Mouse (Mus musculus): Measurements from ENCODE around the gene Atg101. TPM values are rescaled to one million over a fixed set of nuclear protein-coding genes. Genes with fewer than 3 reads are reported as not detected.
A peak's percentile ranks its signal among the peaks of the same experiment; 100 is the strongest.
"Not testable (repeated sequence)": the region's sequence is repeated elsewhere in the genome, so short reads cannot be mapped to it uniquely, and the experiment has no call there.

Atg101 gene
- polyA plus RNA-seq, 1 experiment from 2014 or later, result 74.2 TPM

- H3K27me3 ChIP-seq (replicated peaks; ENCODE audit: insufficient read depth, low read length), result no peaks in the 10 kb centered on the region
- H3K4me3 ChIP-seq (ENCODE audit: low read depth, low read length), result no peak overlapping the region
- ATAC-seq, result no peak
- H3K4me1 ChIP-seq (ENCODE audit: insufficient read depth, low read depth, low read length), result no peaks in the 10 kb centered on the region; the same call in 1 of the 2 replicates
- no peak overlapping the region for H3K9ac ChIP-seq (replicated peaks; ENCODE audit: low read depth)
- TF ChIP-seq EP300 (IDR thresholded peaks at IDR 0.05) (no peak), CTCF (IDR thresholded peaks at IDR 0.05) (no peak)
- no peak for DNase-seq (ENCODE audit: low spot score)
- no peaks in the 10 kb centered on the region for H3K9me3 ChIP-seq (ENCODE audit: low read length)
- WGBS, result 58% methylated on average over 6 of the region's 6 CpGs
- no peaks in the 10 kb centered on the region for H3K36me3 ChIP-seq (ENCODE audit: insufficient read depth, low read length)
- H3K4me2 ChIP-seq (replicated peaks; ENCODE audit: low read depth, low read length), result no peak overlapping the region
- peak overlapping the region; percentile 43; the same call in 1 of the 2 replicates for H3K27ac ChIP-seq (ENCODE audit: low read length)
Observed at GRCm38 (mm10) chr15:101320010-101320617, 36.0 kb downstream of the Atg101 start.

GRCm38 (mm10) chr15:101320618-101321041 lies 36.6 kb downstream of the Atg101 start:
- TF ChIP-seq EP300 (IDR thresholded peaks at IDR 0.05) (peak; percentile 94), CTCF (IDR thresholded peaks at IDR 0.05) (no peak)
- H3K27me3 ChIP-seq (replicated peaks; ENCODE audit: insufficient read depth, low read length), result no peaks in the 10 kb centered on the region
- H3K4me1 ChIP-seq (ENCODE audit: insufficient read depth, low read depth, low read length), result no peaks in the 10 kb centered on the region; the same call in 1 of the 2 replicates
- no peak overlapping the region for H3K4me2 ChIP-seq (replicated peaks; ENCODE audit: low read depth, low read length)
- H3K9ac ChIP-seq (replicated peaks; ENCODE audit: low read depth), result no peak overlapping the region
- no peaks in the 10 kb centered on the region for H3K36me3 ChIP-seq (ENCODE audit: insufficient read depth, low read length)
- no peak overlapping the region for H3K4me3 ChIP-seq (ENCODE audit: low read depth, low read length)
- ATAC-seq (peak; percentile 46), DNase-seq (ENCODE audit: low spot score) (peak; percentile 68)
- WGBS, result 33% methylated on average over 6 of the region's 6 CpGs
- H3K27ac ChIP-seq (ENCODE audit: low read length), result peak overlapping the region; percentile 43; the same call in 1 of the 2 replicates
- no peaks in the 10 kb centered on the region for H3K9me3 ChIP-seq (ENCODE audit: low read length)

DNA sequence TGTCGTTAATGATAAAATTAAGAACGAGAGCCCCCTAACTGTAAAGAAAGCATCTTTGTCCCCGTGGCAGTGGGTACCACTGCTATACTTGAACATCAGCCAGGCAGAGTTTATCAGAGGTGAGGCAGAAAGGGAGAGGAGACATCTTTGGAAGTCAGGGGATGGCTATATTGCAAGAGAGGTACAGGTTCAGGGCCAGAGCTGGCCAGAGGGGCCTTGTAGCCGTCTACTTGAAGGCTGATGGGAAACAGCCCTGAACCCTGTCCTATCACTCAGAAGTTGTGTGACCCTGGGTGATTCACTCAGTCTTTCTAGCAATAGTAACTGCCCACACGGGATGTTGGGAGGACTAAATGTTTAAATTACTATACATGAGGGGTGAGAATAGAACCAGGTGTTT lies 37.1 kb downstream of the Atg101 start:
- H3K4me3 ChIP-seq (ENCODE audit: low read depth, low read length), result no peak overlapping the region
- ATAC-seq (no peak), DNase-seq (ENCODE audit: low spot score) (no peak)
- no peak overlapping the region for H3K27ac ChIP-seq (ENCODE audit: low read length)
- H3K27me3 ChIP-seq (replicated peaks; ENCODE audit: insufficient read depth, low read length), result no peaks in the 10 kb centered on the region
- H3K9me3 ChIP-seq (ENCODE audit: low read length), result no peaks in the 10 kb centered on the region
- 22% methylated on average over 5 of the region's 5 CpGs for WGBS
- no peak overlapping the region for H3K4me2 ChIP-seq (replicated peaks; ENCODE audit: low read depth, low read length)
- H3K9ac ChIP-seq (replicated peaks; ENCODE audit: low read depth), result no peak overlapping the region; the same call in 1 of the 2 replicates
- TF ChIP-seq CTCF (IDR thresholded peaks at IDR 0.05) (no peak), EP300 (IDR thresholded peaks at IDR 0.05) (no peak)
- H3K36me3 ChIP-seq (ENCODE audit: insufficient read depth, low read length), result no peaks in the 10 kb centered on the region
- no peaks in the 10 kb centered on the region; the same call in 1 of the 2 replicates for H3K4me1 ChIP-seq (ENCODE audit: insufficient read depth, low read depth, low read length)

DNA sequence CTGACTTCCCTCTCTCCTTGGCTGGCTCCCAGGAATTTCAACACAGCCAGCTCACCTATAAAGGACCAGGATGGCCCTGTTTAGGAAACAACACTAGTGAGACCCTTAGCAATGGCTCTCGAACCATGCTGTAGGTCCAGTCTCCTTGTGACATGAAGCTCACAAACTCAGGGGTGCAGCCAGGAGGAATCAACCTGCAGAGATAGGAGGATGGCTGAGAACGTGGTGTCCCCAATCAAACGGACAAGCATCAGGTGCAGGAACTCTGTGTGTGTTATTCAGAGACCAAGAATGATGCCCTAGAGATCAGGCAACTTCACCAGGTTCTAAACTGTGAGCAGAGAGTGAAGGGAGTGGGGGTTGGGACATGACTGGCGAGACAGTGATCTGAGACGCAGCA lies 38.0 kb downstream of the Atg101 start:
- Histone ChIP-seq H3K27me3 (replicated peaks; ENCODE audit: insufficient read depth, low read length) (no peaks in the 10 kb centered on the region), H3K9me3 (ENCODE audit: low read length) (no peaks in the 10 kb centered on the region), H3K4me3 (ENCODE audit: low read depth, low read length) (no peak overlapping the region), H3K36me3 (ENCODE audit: insufficient read depth, low read length) (no peaks in the 10 kb centered on the region), H3K27ac (ENCODE audit: low read length) (no peak overlapping the region), H3K4me2 (replicated peaks; ENCODE audit: low read depth, low read length) (no peak overlapping the region), H3K9ac (replicated peaks; ENCODE audit: low read depth) (no peak overlapping the region), H3K4me1 (ENCODE audit: insufficient read depth, low read depth, low read length) (no peaks in the 10 kb centered on the region)
- ATAC-seq, result no peak
- 80% methylated on average over 5 of the region's 5 CpGs for WGBS
- TF ChIP-seq CTCF (IDR thresholded peaks at IDR 0.05) (no peak), EP300 (IDR thresholded peaks at IDR 0.05) (no peak)
- DNase-seq (ENCODE audit: low spot score), result no peak

- WGBS, result 84% methylated on average over 7 of the region's 7 CpGs
- Histone ChIP-seq H3K27me3 (replicated peaks; ENCODE audit: insufficient read depth, low read length) (no peaks in the 10 kb centered on the region), H3K36me3 (ENCODE audit: insufficient read depth, low read length) (no peaks in the 10 kb centered on the region), H3K4me2 (replicated peaks; ENCODE audit: low read depth, low read length) (no peak overlapping the region), H3K4me1 (ENCODE audit: insufficient read depth, low read depth, low read length) (no peaks in the 10 kb centered on the region), H3K27ac (ENCODE audit: low read length) (no peak overlapping the region), H3K4me3 (ENCODE audit: low read depth, low read length) (no peak overlapping the region), H3K9me3 (ENCODE audit: low read length) (no peaks in the 10 kb centered on the region), H3K9ac (replicated peaks; ENCODE audit: low read depth) (no peak overlapping the region)
- DNase-seq (ENCODE audit: low spot score) (no peak), ATAC-seq (no peak)
- TF ChIP-seq EP300 (IDR thresholded peaks at IDR 0.05) (no peak), CTCF (IDR thresholded peaks at IDR 0.05) (no peak)
Observed at GRCm38 (mm10) chr15:101322640-101323039, 38.6 kb downstream of the Atg101 start.

DNA sequence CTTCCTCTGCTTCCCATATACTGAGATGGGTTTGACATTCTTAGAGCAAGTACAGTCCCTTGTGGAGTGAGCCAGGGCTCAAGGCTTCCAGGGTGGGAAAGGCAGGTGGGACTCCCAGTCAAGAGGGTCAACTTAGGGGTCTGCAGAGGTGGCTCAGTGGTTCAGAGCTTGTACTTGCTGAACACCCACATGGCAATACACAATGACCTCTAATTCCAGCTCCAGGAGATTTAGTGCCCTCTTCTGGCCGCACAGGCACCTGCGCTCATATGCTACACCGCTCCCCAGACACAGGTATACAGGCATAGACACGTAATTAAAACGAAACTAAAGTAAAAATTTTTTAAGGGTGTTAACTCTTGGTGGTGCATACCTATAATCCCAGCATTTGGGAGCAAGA lies 39.4 kb downstream of the Atg101 start:
- Histone ChIP-seq H3K4me1 (ENCODE audit: insufficient read depth, low read depth, low read length) (no peaks in the 10 kb centered on the region), H3K36me3 (ENCODE audit: insufficient read depth, low read length) (no peaks in the 10 kb centered on the region), H3K9me3 (ENCODE audit: low read length) (no peaks in the 10 kb centered on the region), H3K27me3 (replicated peaks; ENCODE audit: insufficient read depth, low read length) (no peaks in the 10 kb centered on the region), H3K9ac (replicated peaks; ENCODE audit: low read depth) (no peak overlapping the region), H3K4me2 (replicated peaks; ENCODE audit: low read depth, low read length) (no peak overlapping the region), H3K4me3 (ENCODE audit: low read depth, low read length) (no peak overlapping the region), H3K27ac (ENCODE audit: low read length) (no peak overlapping the region)
- TF ChIP-seq CTCF (IDR thresholded peaks at IDR 0.05), result peak; percentile 32
- TF ChIP-seq EP300 (IDR thresholded peaks at IDR 0.05), result no peak
- ATAC-seq (no peak), DNase-seq (ENCODE audit: low spot score) (peak; percentile 6)
- WGBS, result 93% methylated on average over 5 of the region's 5 CpGs

DNA sequence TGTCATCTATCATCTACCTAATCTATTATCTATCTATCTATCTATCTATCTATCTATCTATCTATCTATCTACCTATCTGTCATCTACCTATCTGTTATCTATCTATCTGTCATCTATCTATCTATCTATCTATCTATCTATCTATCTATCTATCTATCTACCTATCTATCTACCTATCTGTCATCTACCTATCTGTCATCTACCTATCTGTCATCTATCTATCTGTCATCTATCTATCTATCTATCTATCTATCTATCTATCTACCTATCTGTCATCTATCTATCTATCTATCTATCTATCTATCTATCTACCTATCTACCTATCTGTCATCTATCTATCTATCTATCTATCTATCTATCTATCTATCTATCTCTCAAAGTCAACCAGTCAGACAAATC lies 40.3 kb downstream of the Atg101 start:
- not testable (repeated sequence) for H3K9ac ChIP-seq (replicated peaks; ENCODE audit: low read depth); H3K4me2 ChIP-seq (replicated peaks; ENCODE audit: low read depth, low read length); ATAC-seq; H3K27ac ChIP-seq (ENCODE audit: low read length); H3K4me3 ChIP-seq (ENCODE audit: low read depth, low read length); DNase-seq (ENCODE audit: low spot score); H3K9me3 ChIP-seq (ENCODE audit: low read length); H3K27me3 ChIP-seq (replicated peaks; ENCODE audit: insufficient read depth, low read length); H3K36me3 ChIP-seq (ENCODE audit: insufficient read depth, low read length); H3K4me1 ChIP-seq (ENCODE audit: insufficient read depth, low read depth, low read length)
